Mouse (Mus musculus): ENCODE measurements at regions not wholly inside any gene's neighbourhood (a gene's known extent, or its start where the extent isn't known, plus 50 kb on each side); places are given as distances from the start of the nearest gene placed in this dataset.

DNA sequence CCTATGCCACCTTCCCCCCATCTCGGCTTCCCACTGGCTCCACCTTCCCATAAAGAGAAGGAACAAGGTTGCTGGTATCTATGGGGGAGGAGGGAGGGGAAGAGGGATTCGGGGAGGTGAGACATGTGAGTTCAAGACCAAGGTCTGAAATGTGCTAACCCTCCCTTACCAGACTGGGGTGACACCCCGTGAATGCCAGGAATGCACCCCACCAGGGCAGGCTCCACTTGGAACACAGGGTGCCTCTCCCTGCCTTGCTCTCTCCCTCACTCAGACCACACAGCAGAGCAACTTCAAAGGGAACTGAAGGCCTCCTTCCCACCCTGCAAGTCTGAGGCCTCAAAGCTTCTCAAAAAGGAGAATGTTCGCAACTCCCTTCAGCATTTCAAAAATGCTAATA is 230.5 kb upstream of the Rgma start:
- no peak for TF ChIP-seq CTCF (IDR thresholded peaks at IDR 0.05; ENCODE audit: low read depth, low read length)
- no peak for TF ChIP-seq POLR2A (IDR thresholded peaks at IDR 0.05; ENCODE audit: extremely low read depth, insufficient read depth, low read length)
